15 mouse cellular contexts compared by ENCODE assay signal in genomic region chr2:45169429-45170070, GRCm38 (mm10). TPM values are rescaled to one million over a fixed set of nuclear protein-coding genes. Genes with fewer than 3 reads are reported as not detected.
DNase-seq lines count a peak whose midpoint lies in the region; ATAC-seq and TF ChIP-seq lines count a peak whose summit lies in the region.
"Had no signal": no experiment of that assay in that cellular context is flagged by ENCODE, and none has a peak within 500 bp of the region (broad histone marks: within the 10 kb centered on the region; RNA-seq: fewer than 3 reads in every experiment).

No protein-coding gene starts in this region.

- DNase-seq in hindbrain, embryonic 10.5 days (ENCODE audit: low spot score), result no peak
- no peak for DNase-seq in hindbrain, postnatal 0 days (ENCODE audit: low spot score)
- DNase-seq in MEL (ENCODE audit: low read depth, low spot score), result peak; percentile 69
- DNase-seq in embryonic facial prominence, embryonic 14.5 days (ENCODE audit: low spot score), result peak; percentile 41
- peak; percentile 19 for DNase-seq in mesoderm, embryonic 11.5 days (ENCODE audit: low read depth, low spot score)
- no peak for DNase-seq in thymus, postnatal 0 days (ENCODE audit: low spot score)
- no peak for DNase-seq in ovary, postnatal 10 days (ENCODE audit: low spot score)
- no peak for DNase-seq in left cerebral cortex, adult 2 months (ENCODE audit: extremely low spot score in 1 of 2, low spot score in 2 of 2)
- DNase-seq: cerebellum, adult 9-10 months; heart, adult 18-20 months; heart, postnatal 14 days; kidney, adult 11 months; lung, adult 2 months; thymus, postnatal 4 days had no signal

- no peak overlapping the region for H3K9ac ChIP-seq in hindbrain, postnatal 0 days (replicated peaks; ENCODE audit: low read length)
- H3K9ac ChIP-seq in MEL (ENCODE audit: control insufficient read depth, low read depth, low read length, poor library complexity, severe bottlenecking), result no peak overlapping the region
- no peak overlapping the region for H3K9ac ChIP-seq in embryonic facial prominence, embryonic 14.5 days (ENCODE audit: low read depth, low read length)
- H3K9ac ChIP-seq: stomach, embryonic 15.5 days had no signal

- intact Hi-C loops in left cerebral cortex, adult 2 months (cut with DNase I), result no loop called here

- H3K27ac ChIP-seq in hindbrain, embryonic 10.5 days, result 0 out of 2 replicates have a peak overlapping the region, but pooled peaks have one; percentile 1
- no peak overlapping the region for H3K27ac ChIP-seq in hindbrain, postnatal 0 days
- H3K27ac ChIP-seq in MEL (ENCODE audit: control insufficient read depth, low read depth, low read length), result peak overlapping the region; percentile 34
- H3K27ac ChIP-seq in embryonic facial prominence, embryonic 14.5 days (replicated peaks; ENCODE audit: low read depth, low read length), result no peak overlapping the region
- H3K27ac ChIP-seq in left cerebral cortex, adult 2 months, result no peak overlapping the region
- H3K27ac ChIP-seq: stomach, embryonic 15.5 days had no signal

- TF ChIP-seq RAD21 in MEL (IDR thresholded peaks at IDR 0.05; ENCODE audit: low read depth, low read length), result no peak

- no peaks in the 10 kb centered on the region for H3K36me3 ChIP-seq in hindbrain, embryonic 10.5 days
- H3K36me3 ChIP-seq in hindbrain, postnatal 0 days (ENCODE audit: insufficient read depth, low read length), result no peaks in the 10 kb centered on the region
- peaks cover 0 to 12% of the 10 kb centered on the region in 2 experiments; a peak in 2 of 4 replicates for H3K36me3 ChIP-seq in MEL (ENCODE audit: control insufficient read depth in 1 of 2, insufficient read depth in 2 of 2, low read length in 2 of 2)
- no peaks in the 10 kb centered on the region for H3K36me3 ChIP-seq in embryonic facial prominence, embryonic 14.5 days (ENCODE audit: control insufficient read depth, insufficient read depth, low read length)
- H3K36me3 ChIP-seq: stomach, embryonic 15.5 days had no signal

- H3K4me1 ChIP-seq in hindbrain, embryonic 10.5 days (replicated peaks), result peaks cover 26% of the 10 kb centered on the region
- H3K4me1 ChIP-seq in hindbrain, postnatal 0 days (ENCODE audit: insufficient read depth, low read length), result no peaks in the 10 kb centered on the region
- peaks cover 5 to 22% of the 10 kb centered on the region in 2 experiments; a peak in 3 of 4 replicates for H3K4me1 ChIP-seq in MEL (ENCODE audit: control insufficient read depth in 1 of 2, insufficient read depth in 2 of 2, low read length in 2 of 2)
- H3K4me1 ChIP-seq in embryonic facial prominence, embryonic 14.5 days (ENCODE audit: control insufficient read depth, insufficient read depth, low read length), result no peaks in the 10 kb centered on the region
- H3K4me1 ChIP-seq: stomach, embryonic 15.5 days had no signal

- H3K27me3 ChIP-seq in hindbrain, embryonic 10.5 days (ENCODE audit: insufficient read depth, poor library complexity, severe bottlenecking), result peaks cover 4% of the 10 kb centered on the region; the same call in 1 of the 2 replicates
- no peaks in the 10 kb centered on the region for H3K27me3 ChIP-seq in hindbrain, postnatal 0 days (ENCODE audit: insufficient read depth, low read length)
- H3K27me3 ChIP-seq in MEL (ENCODE audit: control insufficient read depth in 1 of 2, insufficient read depth in 2 of 2, low read length in 2 of 2), result no peaks in the 10 kb centered on the region
- H3K27me3 ChIP-seq in embryonic facial prominence, embryonic 14.5 days (replicated peaks; ENCODE audit: control insufficient read depth, insufficient read depth, low read length), result peaks cover 5% of the 10 kb centered on the region; the same call in 1 of the 2 replicates
- H3K27me3 ChIP-seq: stomach, embryonic 15.5 days had no signal

- H3K9me3 ChIP-seq in hindbrain, embryonic 10.5 days, result no peaks in the 10 kb centered on the region
- no peaks in the 10 kb centered on the region for H3K9me3 ChIP-seq in hindbrain, postnatal 0 days (ENCODE audit: low read length)
- H3K9me3 ChIP-seq in MEL (replicated peaks; ENCODE audit: insufficient read depth, low read length), result no peaks in the 10 kb centered on the region
- H3K9me3 ChIP-seq in embryonic facial prominence, embryonic 14.5 days (ENCODE audit: control insufficient read depth, low read length), result no peaks in the 10 kb centered on the region
- H3K9me3 ChIP-seq: stomach, embryonic 15.5 days had no signal

- no peaks in the 10 kb centered on the region; the same call in 1 of the 2 replicates for H3K79me2 ChIP-seq in MEL (ENCODE audit: control insufficient read depth, insufficient read depth, low read length, poor library complexity)

- ATAC-seq in hindbrain, postnatal 0 days, result no peak
- ATAC-seq in embryonic facial prominence, embryonic 14.5 days (ENCODE audit: low read depth), result peak; percentile 75

- 50% methylated on average over 9 of the region's 9 CpGs for WGBS in hindbrain, embryonic 10.5 days
- 52% methylated on average over 9 of the region's 9 CpGs for WGBS in hindbrain, postnatal 0 days
- 54% methylated on average over 9 of the region's 9 CpGs for WGBS in embryonic facial prominence, embryonic 14.5 days

- H3K4me3 ChIP-seq in hindbrain, embryonic 10.5 days, result no peak overlapping the region
- H3K4me3 ChIP-seq in hindbrain, postnatal 0 days (ENCODE audit: low read length), result no peak overlapping the region
- H3K4me3 ChIP-seq in MEL (ENCODE audit: control insufficient read depth in 1 of 2, insufficient read depth in 1 of 2, low read depth in 2 of 2, low read length in 2 of 2), result peak overlapping the region; percentile 9 to 25; a peak in 3 of 4 replicates
- no peak overlapping the region for H3K4me3 ChIP-seq in embryonic facial prominence, embryonic 14.5 days (ENCODE audit: low read depth, low read length)
- no peak overlapping the region for H3K4me3 ChIP-seq in left cerebral cortex, adult 2 months
- H3K4me3 ChIP-seq: stomach, embryonic 15.5 days had no signal

- TF ChIP-seq POLR2A in MEL (IDR thresholded peaks at IDR 0.05; ENCODE audit: control insufficient read depth in 1 of 2, insufficient read depth in 1 of 2, low read depth in 1 of 2, low read length in 2 of 2, poor library complexity in 1 of 2), result no peak

- TF ChIP-seq EP300 in MEL (IDR thresholded peaks at IDR 0.05; ENCODE audit: low read depth in 1 of 2, low read length in 2 of 2), result peak; percentile 54 to 70; a peak in 3 of 4 replicates

- H3K4me2 ChIP-seq in hindbrain, postnatal 0 days (ENCODE audit: low read depth, low read length), result no peak overlapping the region
- H3K4me2 ChIP-seq in embryonic facial prominence, embryonic 14.5 days (ENCODE audit: low read depth, low read length), result no peak overlapping the region
- H3K4me2 ChIP-seq: stomach, embryonic 15.5 days had no signal

- no peak for TF ChIP-seq CTCF in hindbrain, postnatal 0 days (IDR thresholded peaks at IDR 0.05; ENCODE audit: low read depth)
- no peak for TF ChIP-seq CTCF in MEL (IDR thresholded peaks at IDR 0.05 in 2 of 3, conservative IDR thresholded peaks at IDR 0.05 in 1 of 3; ENCODE audit: control insufficient read depth in 1 of 3, insufficient read depth in 1 of 3, low read depth in 2 of 3, low read length in 3 of 3, poor library complexity in 1 of 3, severe bottlenecking in 1 of 3)
- no peak for TF ChIP-seq CTCF in left cerebral cortex, adult 2 months (IDR thresholded peaks at IDR 0.05)

TF ChIP-seq in MEL, 35 proteins besides CTCF, POLR2A, EP300 and RAD21:
- no peak for TF ChIP-seq ZC3H11A (IDR thresholded peaks at IDR 0.05; ENCODE audit: low read depth, low read length)
- peak; percentile 96 for TF ChIP-seq ETS1 (IDR thresholded peaks at IDR 0.05; ENCODE audit: low read depth, low read length)
- peak; percentile 49; the same call in 1 of the 2 replicates for TF ChIP-seq TCF12 (IDR thresholded peaks at IDR 0.05; ENCODE audit: low read depth, low read length)
- TF ChIP-seq MYC (IDR thresholded peaks at IDR 0.05; ENCODE audit: low read depth, low read length), result peak; percentile 35; the same call in 1 of the 2 replicates
- peak; percentile 82 for TF ChIP-seq GATA1 (IDR thresholded peaks at IDR 0.05; ENCODE audit: low read depth, low read length)
- no peak for TF ChIP-seq BHLHE40 (IDR thresholded peaks at IDR 0.05; ENCODE audit: borderline replicate concordance, low read depth, low read length)
- TF ChIP-seq MXI1 (IDR thresholded peaks at IDR 0.05; ENCODE audit: low read depth, low read length), result no peak
- TF ChIP-seq GABPA (IDR thresholded peaks at IDR 0.05; ENCODE audit: low read depth, low read length), result no peak
- TF ChIP-seq ZNF384 (IDR thresholded peaks at IDR 0.05; ENCODE audit: low read depth, low read length), result peak; percentile 30; the same call in 1 of the 2 replicates

RNA-seq across cellular contexts. Expression of gene Zeb2, which starts 52.4 kb away (rescaled TPM):
- 49.3 and 54.1 TPM in 2 replicates for polyA plus RNA-seq in hindbrain, embryonic 10.5 days (2016; fragmentation: Nextera tagmentation; extraction: Ambion mirVana)
- 47.7 and 52.0 TPM in 2 replicates for total RNA-seq in hindbrain, postnatal 0 days (2014; rRNA removed)
- 21.4 and 21.9 TPM in 2 replicates for polyA plus RNA-seq in hindbrain, postnatal 0 days (2015; fragmentation: Nextera tagmentation; extraction: Ambion mirVana)
- total RNA-seq in MEL (2012; rRNA removed), result 12.9 and 14.8 TPM in 2 replicates
- 10 to 100 TPM in 1 of 2 experiments, not detected in 1; 12.8 TPM for polyA plus RNA-seq in MEL (2012; ENCODE audit: insufficient read depth in 1 of 2, insufficient read length in 2 of 2, low read depth in 1 of 2, low replicate concordance in 2 of 2, missing spikeins in 1 of 2)
- polyA plus RNA-seq in embryonic facial prominence, embryonic 14.5 days (2014; fragmentation: Nextera tagmentation; extraction: Ambion mirVana), result 49.0 and 49.5 TPM in 2 replicates
- 3.9 and 4.8 TPM in 2 replicates for polyA plus RNA-seq in thymus, postnatal 0 days (2015; fragmentation: Nextera tagmentation; extraction: Ambion mirVana)
- total RNA-seq in left cerebral cortex, adult 2 months (2021), result 100 to 1,000 TPM; 156 to 181 TPM

Comparison
In these comparisons a context has a peak if more than half of its experiments do, and no peak if none do; other contexts are left out.
1. H3K27ac ChIP-seq: peak in hindbrain, embryonic 10.5 days (single experiment) and MEL (single experiment); none in hindbrain, postnatal 0 days (single experiment), embryonic facial prominence, embryonic 14.5 days (single experiment) and left cerebral cortex, adult 2 months (single experiment).
2. DNase-seq: peak in MEL (single experiment), embryonic facial prominence, embryonic 14.5 days (single experiment) and mesoderm, embryonic 11.5 days (single experiment); none in hindbrain, embryonic 10.5 days (single experiment), hindbrain, postnatal 0 days (single experiment), thymus, postnatal 0 days (single experiment), ovary, postnatal 10 days (single experiment) and left cerebral cortex, adult 2 months (0 of 2).
3. H3K4me3 ChIP-seq: peak in MEL (2 of 2); none in hindbrain, embryonic 10.5 days (single experiment), hindbrain, postnatal 0 days (single experiment), embryonic facial prominence, embryonic 14.5 days (single experiment) and left cerebral cortex, adult 2 months (single experiment).